Mouse (Mus musculus) neural tube, embryonic 12.5 days (tissue): ENCODE measurements at regions not wholly inside any gene's neighbourhood (a gene's known extent, or its start where the extent isn't known, plus 50 kb on each side); places are given as distances from the start of the nearest gene placed in this dataset.
A peak's percentile ranks its signal among the peaks of the same experiment; 100 is the strongest.

Source experiments
- ATAC-seq: fragments of 200-750 bp; cut with Nextera tagmentation; 2 replicates; pipeline ENCODE4 v1.8.0; 2017; ENCODE audit warnings: low read depth, mild to moderate bottlenecking, moderate TSS enrichment, moderate library complexity; ENCODE audit not compliant: low FRiP score
- H3K27ac ChIP-seq: fragments of 300-500 bp; sonication (generic); 2 replicates; pipeline ENCODE4 v1.5.1; 2016
- H3K27me3 ChIP-seq: fragments of 300-500 bp; sonication (generic); replicated peaks from 2 replicates; pipeline ENCODE4 v1.6.1; 2016; ENCODE audit warnings: mild to moderate bottlenecking
- H3K36me3 ChIP-seq: fragments of 300-500 bp; sonication (generic); 2 replicates; pipeline ENCODE4 v1.6.1; 2016; ENCODE audit warnings: mild to moderate bottlenecking
- H3K4me1 ChIP-seq: fragments of 300-500 bp; sonication (generic); 2 replicates; pipeline ENCODE4 v1.6.1; 2016
- H3K4me2 ChIP-seq: fragments of 300-500 bp; sonication (generic); replicated peaks from 2 replicates; pipeline ENCODE4 v1.6.1; 2016; ENCODE audit warnings: mild to moderate bottlenecking
- H3K4me3 ChIP-seq: fragments of 300-500 bp; sonication (generic); 2 replicates; pipeline ENCODE4 v1.5.1; 2016
- H3K9ac ChIP-seq: fragments of 300-500 bp; sonication (generic); 2 replicates; pipeline ENCODE4 v1.6.1; 2016; ENCODE audit warnings: mild to moderate bottlenecking
- H3K9me3 ChIP-seq: fragments of 300-500 bp; sonication (generic); 2 replicates; pipeline ENCODE4 v1.6.1; 2016; ENCODE audit warnings: mild to moderate bottlenecking
- WGBS: fragments of 180-500 bp; shearing (Covaris S2); methylation state at CpG from one replicate; pipeline ENCODE4 v1.1.7; 2016; 5-methylcytosine and 5-hydroxymethylcytosine counted together

GRCm38 (mm10) chr2:12614345-12614744 lies 195.1 kb upstream of the Mindy3 start:
- no peak overlapping the region for H3K4me3 ChIP-seq
- no peak overlapping the region for H3K27ac ChIP-seq
- no peaks in the 10 kb centered on the region for H3K36me3 ChIP-seq
- peak; percentile 72; the same call in 1 of the 2 replicates for ATAC-seq
- no peaks in the 10 kb centered on the region for H3K9me3 ChIP-seq
- no peak overlapping the region for H3K4me2 ChIP-seq
- H3K27me3 ChIP-seq: no peaks in the 10 kb centered on the region
- no peak overlapping the region for H3K9ac ChIP-seq
- WGBS: 86% methylated on average over 2 of the region's 2 CpGs
- H3K4me1 ChIP-seq: no peaks in the 10 kb centered on the region

GRCm38 (mm10) chr2:12613858-12614257 lies 194.6 kb upstream of the Mindy3 start:
- no peaks in the 10 kb centered on the region for H3K9me3 ChIP-seq
- no peak overlapping the region for H3K9ac ChIP-seq
- no peaks in the 10 kb centered on the region for H3K27me3 ChIP-seq
- 66% methylated on average over 2 of the region's 2 CpGs for WGBS
- H3K4me2 ChIP-seq: no peak overlapping the region
- H3K4me3 ChIP-seq: no peak overlapping the region
- H3K27ac ChIP-seq: no peak overlapping the region
- peak; percentile 82 for ATAC-seq
- H3K4me1 ChIP-seq: no peaks in the 10 kb centered on the region
- no peaks in the 10 kb centered on the region for H3K36me3 ChIP-seq

- Histone ChIP-seq H3K27me3 (no peaks in the 10 kb centered on the region), H3K27ac (no peak overlapping the region), H3K9ac (no peak overlapping the region), H3K4me3 (no peak overlapping the region), H3K4me2 (no peak overlapping the region), H3K9me3 (no peaks in the 10 kb centered on the region), H3K4me1 (no peaks in the 10 kb centered on the region), H3K36me3 (no peaks in the 10 kb centered on the region)
- WGBS: 63% methylated on average over 2 of the region's 2 CpGs
- no peak for ATAC-seq
Measured at GRCm38 (mm10) chr2:12582566-12582965, 163.3 kb upstream of the Mindy3 start.

GRCm38 (mm10) chr2:12557736-12558135 lies 138.5 kb upstream of the Mindy3 start:
- Histone ChIP-seq H3K9me3 (no peaks in the 10 kb centered on the region), H3K27me3 (no peaks in the 10 kb centered on the region), H3K36me3 (no peaks in the 10 kb centered on the region), H3K4me2 (no peak overlapping the region), H3K4me3 (no peak overlapping the region), H3K27ac (no peak overlapping the region), H3K9ac (no peak overlapping the region), H3K4me1 (no peaks in the 10 kb centered on the region)
- WGBS: 47% methylated on average over 1 of the region's 1 CpGs
- no peak for ATAC-seq

GRCm38 (mm10) chr2:12522411-12522810 lies 103.1 kb upstream of the Mindy3 start:
- H3K9me3 ChIP-seq: no peaks in the 10 kb centered on the region
- H3K4me3 ChIP-seq: no peak overlapping the region
- no peak overlapping the region for H3K9ac ChIP-seq
- ATAC-seq: no peak
- no peaks in the 10 kb centered on the region for H3K27me3 ChIP-seq
- no peaks in the 10 kb centered on the region for H3K4me1 ChIP-seq
- H3K36me3 ChIP-seq: no peaks in the 10 kb centered on the region
- no peak overlapping the region for H3K27ac ChIP-seq
- 78% methylated on average over 5 of the region's 5 CpGs for WGBS
- H3K4me2 ChIP-seq: no peak overlapping the region

GRCm38 (mm10) chr2:12521744-12522143 lies 102.5 kb upstream of the Mindy3 start:
- no peaks in the 10 kb centered on the region for H3K9me3 ChIP-seq
- H3K9ac ChIP-seq: no peak overlapping the region
- H3K4me3 ChIP-seq: no peak overlapping the region
- no peak for ATAC-seq
- H3K4me2 ChIP-seq: no peak overlapping the region
- no peaks in the 10 kb centered on the region for H3K4me1 ChIP-seq
- no peaks in the 10 kb centered on the region for H3K27me3 ChIP-seq
- no peak overlapping the region for H3K27ac ChIP-seq
- no peaks in the 10 kb centered on the region for H3K36me3 ChIP-seq

GRCm38 (mm10) chr2:12492369-12492768 lies 73.1 kb upstream of the Mindy3 start:
- ATAC-seq: no peak
- Histone ChIP-seq H3K27ac (no peak overlapping the region), H3K27me3 (no peaks in the 10 kb centered on the region), H3K9ac (no peak overlapping the region), H3K36me3 (no peaks in the 10 kb centered on the region), H3K4me3 (no peak overlapping the region), H3K9me3 (no peaks in the 10 kb centered on the region), H3K4me2 (no peak overlapping the region), H3K4me1 (no peaks in the 10 kb centered on the region)
- 89% methylated on average over 3 of the region's 3 CpGs for WGBS

GRCm38 (mm10) chr2:12469440-12470339 lies 50.4 kb upstream of the Mindy3 start:
- Histone ChIP-seq H3K36me3 (no peaks in the 10 kb centered on the region), H3K27ac (no peak overlapping the region), H3K4me1 (no peaks in the 10 kb centered on the region), H3K4me2 (no peak overlapping the region), H3K9me3 (no peaks in the 10 kb centered on the region), H3K9ac (no peak overlapping the region), H3K27me3 (no peaks in the 10 kb centered on the region), H3K4me3 (no peak overlapping the region)
- ATAC-seq: no peak
- 84% methylated on average over 7 of the region's 7 CpGs for WGBS
